Mouse (Mus musculus): ENCODE data around the gene 1700001J03Rik. TPM values are rescaled to one million over a fixed set of nuclear protein-coding genes. Genes with fewer than 3 reads are reported as not detected.
"Not testable (repeated sequence)": the region's sequence is repeated elsewhere in the genome, so short reads cannot be mapped to it uniquely, and the experiment has no call there.

The 1700001J03Rik gene
- 1 to 10 TPM; 1.2 to 2.3 TPM for total RNA-seq (2021)

GRCm38 (mm10) chr5:146185204-146185603 is at the start of gene 1700001J03Rik:
Gene 1700001J03Rik (minus strand): TSS chr5:146185304.
- DNase-seq, result not testable (repeated sequence)

GRCm38 (mm10) chr5:146234336-146234735 is 49.2 kb upstream of the 1700001J03Rik start:
- no peak for DNase-seq

- DNase-seq, result no peak
Observed at GRCm38 (mm10) chr5:146232816-146233215, 47.7 kb upstream of the 1700001J03Rik start.

DNA sequence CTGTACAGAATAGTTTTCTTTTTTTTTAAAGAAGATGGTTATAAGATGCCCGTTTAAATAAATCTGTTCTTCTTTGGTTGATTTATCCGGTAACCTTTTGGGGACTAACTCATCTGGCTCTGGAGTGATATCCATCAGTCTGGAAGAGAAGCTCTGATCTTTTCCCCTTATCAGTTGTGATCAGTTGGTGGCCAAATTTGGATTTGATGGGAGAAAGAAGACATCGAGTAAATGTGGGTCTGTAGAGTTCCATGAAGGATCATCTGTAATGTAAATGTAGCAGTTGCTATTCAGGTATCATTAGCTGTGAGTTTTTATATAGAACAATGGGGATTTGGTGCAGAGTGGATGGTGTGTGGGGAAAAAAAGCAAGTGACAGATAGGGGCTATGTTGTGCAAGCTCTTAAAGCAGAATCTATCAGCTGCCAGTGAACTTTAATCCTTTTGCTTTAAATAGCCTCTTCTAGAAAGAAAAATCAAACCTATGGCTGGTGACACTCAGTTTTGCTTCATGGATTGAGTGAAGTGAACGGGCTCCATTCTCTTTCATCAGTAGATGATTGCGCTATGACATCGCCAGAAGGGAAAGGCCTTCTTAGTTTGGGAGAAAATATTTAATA is 47.1 kb upstream of the 1700001J03Rik start:
- DNase-seq, result no peak

DNA sequence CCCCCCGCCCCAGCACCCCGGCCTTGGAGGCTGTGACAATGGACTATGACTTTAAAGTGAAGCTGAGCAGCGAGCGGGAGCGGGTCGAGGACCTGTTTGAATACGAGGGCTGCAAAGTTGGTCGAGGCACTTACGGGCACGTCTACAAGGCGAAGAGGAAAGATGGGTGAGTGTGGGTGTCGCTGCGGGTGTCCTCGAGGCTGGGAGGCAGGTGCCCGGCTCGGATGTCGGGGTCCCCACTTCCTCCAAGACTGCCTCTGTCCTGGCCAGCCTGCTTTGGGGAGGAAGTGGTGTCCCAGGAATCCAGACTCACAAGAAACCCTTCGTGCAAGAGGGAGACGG is 46.5 kb upstream of the 1700001J03Rik start:
- DNase-seq, result peak; percentile 34 to 39

DNA sequence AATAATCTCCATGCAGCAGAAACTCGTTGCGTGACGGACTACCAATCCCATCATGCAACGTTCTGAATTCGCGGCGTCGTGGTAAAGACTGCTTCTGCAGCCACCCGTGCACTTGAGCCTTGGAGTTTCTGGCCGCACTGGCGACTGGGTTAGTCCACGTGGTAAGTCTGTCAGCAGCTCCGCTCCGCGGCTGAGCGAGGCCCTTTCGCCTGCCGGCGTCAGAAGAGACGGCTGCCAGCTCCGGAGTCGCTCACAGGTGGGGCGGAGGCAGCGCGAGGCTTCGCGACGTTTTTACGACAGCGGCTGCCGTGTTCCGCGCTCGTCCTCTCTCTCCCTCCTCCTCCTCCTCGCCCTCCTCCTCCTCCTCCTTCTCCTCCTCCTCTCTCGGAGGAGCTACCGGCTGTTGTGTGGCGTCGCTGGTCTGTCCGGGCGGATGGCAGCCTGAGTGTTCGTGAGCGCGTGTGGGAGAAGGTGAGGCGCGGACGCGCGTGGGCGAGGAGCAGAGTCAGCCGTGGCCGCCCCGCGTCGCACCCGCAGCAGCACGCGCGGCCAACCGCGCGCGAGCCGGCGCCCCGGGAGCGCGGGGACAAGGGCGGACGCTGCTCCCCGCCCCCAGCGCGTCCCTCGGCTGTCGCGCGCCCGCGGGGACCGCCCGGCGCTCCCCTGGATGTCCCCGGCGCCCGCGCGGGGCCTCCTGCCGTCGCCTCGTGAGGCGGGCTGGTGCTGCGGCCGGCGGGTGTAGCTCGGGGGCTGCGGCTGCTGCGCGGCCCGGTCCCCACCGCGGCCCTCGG is 46.0 kb upstream of the 1700001J03Rik start, which contains the start of gene Cdk8:
Cdk8 (plus strand) TSS at position 367 of the 791 bp plus-strand sequence.
- DNase-seq, result peak; percentile 92 to 93

GRCm38 (mm10) chr5:146229869-146230650 is 45.0 kb upstream of the 1700001J03Rik start:
- no peak for DNase-seq

- DNase-seq, result no peak
Observed at GRCm38 (mm10) chr5:146227496-146227895, 42.4 kb upstream of the 1700001J03Rik start.

DNA sequence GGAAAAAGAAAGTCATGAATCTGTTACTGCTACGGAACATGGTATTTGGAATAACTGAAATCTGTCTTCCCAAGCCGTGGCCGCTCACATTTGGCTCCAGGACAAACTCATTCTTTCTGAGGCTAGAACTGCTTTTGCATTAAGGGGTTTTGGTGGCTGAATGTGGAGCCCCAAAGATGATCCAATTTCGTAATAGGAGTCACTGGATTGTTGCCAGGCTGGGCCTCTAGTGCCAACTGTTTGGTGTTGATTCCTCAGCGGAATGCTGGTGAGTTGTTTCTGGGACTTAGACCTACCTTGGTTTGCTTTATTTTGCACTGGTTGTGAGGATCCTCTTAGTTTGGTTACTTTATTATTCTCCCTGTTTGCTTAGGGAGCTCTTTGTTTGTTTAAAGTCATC is 38.7 kb upstream of the 1700001J03Rik start:
- peak; percentile 18 to 26 for DNase-seq

- DNase-seq, result no peak
Observed at GRCm38 (mm10) chr5:146221722-146222121, 36.6 kb upstream of the 1700001J03Rik start.

DNA sequence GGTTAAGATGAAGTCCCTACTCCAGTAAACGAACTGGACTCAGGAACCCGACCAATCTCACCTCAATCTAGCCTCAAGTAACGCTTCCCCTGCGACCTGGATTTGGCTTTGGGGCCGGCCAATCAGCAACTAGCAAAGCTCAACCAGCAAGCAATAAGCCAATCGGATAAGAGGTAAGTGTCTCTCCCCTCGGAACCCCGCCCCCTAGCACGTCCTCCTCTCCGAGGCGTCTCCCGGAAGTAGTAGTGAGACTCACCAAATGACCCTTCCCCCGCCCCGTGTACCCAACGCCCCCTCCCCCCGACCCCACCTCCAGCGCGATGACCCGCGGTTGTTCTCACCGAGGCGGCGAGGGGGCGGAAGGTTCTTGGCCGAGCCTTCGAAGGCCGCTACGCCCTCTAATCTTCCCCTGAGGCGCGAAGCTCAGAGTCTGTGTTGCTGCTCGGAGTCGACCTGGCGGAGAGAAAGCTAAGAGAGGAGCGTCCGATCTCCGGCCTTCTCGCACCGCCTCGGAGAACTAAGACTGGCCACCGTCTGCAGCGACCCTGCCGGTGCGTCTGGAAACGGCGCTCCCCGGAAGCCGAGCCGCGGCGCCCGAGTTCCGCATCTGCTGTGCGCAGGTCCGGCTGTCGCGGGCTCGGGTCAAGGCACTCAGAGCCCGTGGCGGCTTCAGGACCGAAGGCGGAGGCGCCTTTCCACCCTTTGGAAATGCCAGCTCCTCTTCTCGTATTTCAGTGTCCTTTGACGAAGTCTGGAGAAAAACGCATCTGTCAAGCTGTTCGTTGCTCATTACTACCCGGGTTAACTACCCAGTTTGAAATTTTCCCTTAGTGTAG is 36.0 kb upstream of the 1700001J03Rik start, which contains the start of gene Rnf6:
Rnf6 (minus strand) TSS at position 677 of the 836 bp plus-strand sequence.
- peak; percentile 90 to 91 for DNase-seq

DNA sequence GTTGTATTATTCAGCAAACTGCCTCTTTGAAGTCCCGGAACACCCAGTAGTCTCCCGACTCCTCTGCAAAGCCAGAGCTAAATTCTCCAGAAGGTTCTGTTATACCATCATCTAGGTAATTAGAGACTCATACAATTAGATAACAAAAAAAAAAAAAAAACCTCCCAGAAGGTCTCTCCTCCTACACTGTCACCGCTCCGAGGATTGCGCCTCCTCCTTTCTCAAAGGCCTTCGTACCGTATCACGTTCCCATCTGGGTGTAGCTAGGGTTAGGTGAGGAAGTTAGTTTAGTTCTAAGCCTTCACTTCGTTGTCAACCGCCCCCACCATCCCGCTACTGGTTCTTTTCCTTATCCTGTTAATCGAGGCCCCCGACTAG is 35.4 kb upstream of the 1700001J03Rik start:
- no peak for DNase-seq

DNA sequence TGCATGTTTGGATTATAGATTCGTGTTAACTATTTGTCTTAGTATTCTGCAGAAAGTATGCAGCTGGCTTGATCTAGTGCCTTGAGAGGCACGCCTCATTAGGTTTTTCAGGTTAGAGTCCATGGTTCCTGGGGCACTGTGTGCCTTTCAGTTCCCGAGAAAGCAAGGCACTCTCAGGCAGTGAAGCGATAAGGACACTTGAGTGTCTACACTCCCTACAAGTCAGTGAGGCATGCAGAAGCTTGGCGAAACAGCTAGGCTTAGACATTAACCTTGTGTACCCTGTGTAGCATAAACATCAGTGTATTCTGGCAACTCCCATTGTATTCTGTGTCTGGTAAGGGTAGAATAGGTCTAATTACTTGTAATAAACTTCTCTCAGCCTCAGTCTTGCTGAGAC is 20.4 kb upstream of the 1700001J03Rik start:
- no peak for DNase-seq

- no peak for DNase-seq
Observed at GRCm38 (mm10) chr5:146203921-146204320, 18.8 kb upstream of the 1700001J03Rik start.

- no peak for DNase-seq
Observed at GRCm38 (mm10) chr5:146200580-146200979, 15.5 kb upstream of the 1700001J03Rik start.

DNA sequence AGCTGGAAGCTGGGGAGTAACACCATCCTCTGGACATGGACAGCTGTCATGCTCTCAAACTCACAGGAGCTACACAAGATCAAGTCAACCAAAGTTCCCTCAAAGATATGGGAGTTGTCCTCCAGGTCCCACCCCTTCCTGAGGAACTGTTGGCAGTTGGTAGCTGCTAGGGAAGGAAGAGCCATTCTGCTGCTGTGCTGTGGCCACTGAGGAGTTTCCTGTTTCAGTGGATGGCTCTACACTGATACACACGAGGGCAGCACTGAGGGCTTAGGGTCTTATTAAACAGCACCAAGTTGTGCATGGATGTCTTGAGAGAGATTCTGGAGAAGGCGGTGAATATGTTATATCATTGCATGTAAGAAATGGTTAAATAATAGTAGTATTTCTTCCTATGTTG is 14.4 kb upstream of the 1700001J03Rik start:
- DNase-seq, result no peak

GRCm38 (mm10) chr5:146199073-146199472 is 14.0 kb upstream of the 1700001J03Rik start:
- no peak for DNase-seq

DNA sequence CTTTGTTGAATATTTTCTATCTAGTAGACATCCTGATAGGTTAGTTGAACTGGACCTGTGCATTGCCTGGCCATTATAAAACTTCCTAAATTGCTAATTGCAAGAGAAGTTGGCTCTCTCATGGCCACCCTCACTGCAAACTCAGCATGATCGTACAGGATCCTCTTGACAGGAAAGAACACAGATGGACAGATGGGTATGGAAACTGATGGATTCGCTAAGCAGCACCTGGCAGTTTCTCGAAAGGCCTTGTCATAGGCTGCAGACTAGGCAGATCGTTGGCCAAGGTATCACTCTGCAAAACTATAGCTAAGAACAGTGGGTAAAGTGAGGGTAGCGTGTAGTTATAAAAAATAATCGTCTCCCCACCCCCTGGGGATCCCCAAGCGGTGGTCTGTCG is 8.3 kb upstream of the 1700001J03Rik start:
- DNase-seq, result no peak

DNA sequence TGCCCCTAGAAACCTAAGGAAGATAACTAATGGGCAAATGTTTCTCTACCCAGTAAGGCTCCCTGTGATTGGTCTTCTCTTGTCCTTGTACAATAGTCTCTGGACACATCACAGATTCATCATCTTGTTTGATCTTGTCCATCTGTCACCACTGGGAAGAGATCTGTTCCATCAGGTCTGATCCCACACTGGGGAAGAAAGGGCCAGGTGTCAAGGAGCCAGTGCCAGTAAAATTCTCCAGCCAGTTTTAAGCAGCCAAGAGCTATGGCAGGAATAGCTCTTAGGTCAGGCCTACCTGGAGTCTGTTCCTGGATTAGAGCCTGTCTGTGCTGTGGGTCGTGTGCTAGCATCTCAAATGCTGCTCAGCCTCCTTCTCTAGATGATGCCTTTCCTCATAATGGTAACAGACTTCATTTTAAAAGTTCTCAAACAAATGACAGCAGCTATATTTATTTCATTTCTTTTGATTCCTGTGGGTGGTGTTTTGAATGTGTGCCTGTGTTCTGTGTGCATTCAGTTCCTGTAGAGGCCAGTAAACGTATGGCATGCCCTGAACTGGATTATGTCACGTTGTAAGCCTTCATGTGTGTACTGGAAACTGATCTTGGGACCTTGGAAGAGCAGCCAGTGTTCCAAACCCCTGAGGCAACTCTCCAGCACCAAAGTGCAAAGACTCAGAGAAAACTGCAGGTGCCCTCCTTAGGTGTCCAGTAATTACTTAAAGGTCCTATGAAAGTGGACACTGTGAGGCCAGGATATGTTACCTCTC is 5.6 kb upstream of the 1700001J03Rik start:
- DNase-seq, result no peak

DNA sequence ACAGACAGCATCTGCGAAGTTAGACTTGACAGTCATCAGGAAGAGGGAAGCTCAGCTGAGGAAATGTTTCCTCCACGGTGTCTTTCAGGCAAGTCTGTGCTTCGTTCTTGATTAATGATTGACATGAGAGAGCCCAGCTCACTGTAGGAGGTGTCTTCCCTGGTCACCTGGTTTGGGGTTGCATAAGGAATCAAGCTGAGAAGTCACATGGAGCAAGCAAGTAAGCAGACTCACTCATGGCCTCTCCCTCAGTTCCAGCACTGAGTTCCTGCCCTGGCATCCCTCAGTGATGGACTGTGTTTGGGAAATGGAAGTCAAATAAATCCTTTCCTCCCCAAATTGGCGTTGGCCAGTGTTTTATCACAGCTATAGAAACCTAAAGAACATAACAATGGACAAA is 5.0 kb upstream of the 1700001J03Rik start:
- no peak for DNase-seq

DNA sequence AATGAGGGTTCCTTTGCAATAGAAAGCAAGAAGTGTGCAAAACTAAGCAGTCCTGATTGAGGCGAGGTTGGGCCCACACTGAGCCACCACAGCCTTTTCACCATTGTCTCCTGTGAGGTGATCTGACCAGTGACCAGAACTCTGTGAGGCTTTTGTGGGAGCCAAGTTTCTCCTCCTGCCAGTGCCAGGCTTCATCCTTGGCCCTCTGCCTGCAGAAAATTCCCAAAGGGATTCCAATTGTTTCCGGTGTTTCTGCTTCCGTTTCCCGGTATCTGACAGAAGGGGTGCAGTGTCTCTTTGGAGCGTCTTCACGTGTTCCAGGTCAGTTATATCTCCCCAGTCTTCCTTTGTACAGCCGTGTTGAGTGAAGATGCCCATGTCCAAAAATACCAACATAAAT is 3.6 kb upstream of the 1700001J03Rik start:
- no peak for DNase-seq

Data from layer of hippocampus, postnatal 36 days (tissue).